Mouse (Mus musculus) embryonic fibroblast, embryonic 13.5 days (primary cell): ENCODE measurements around the gene Fam168b. TPM values are rescaled to one million over a fixed set of nuclear protein-coding genes. Genes with fewer than 3 reads are reported as not detected.

Experiments
- H3K27ac ChIP-seq: 2 replicates; pipeline ENCODE4 v1.5.1; 2012; ENCODE audit warnings: low read length, control low read depth, inconsistent platforms; ENCODE audit not compliant: insufficient read depth
- H3K4me1 ChIP-seq: 2 replicates; pipeline ENCODE4 v1.6.1; 2011; ENCODE audit warnings: low read length; ENCODE audit not compliant: control insufficient read depth, insufficient read depth
- H3K4me3 ChIP-seq: 2 replicates; pipeline ENCODE4 v1.5.1; 2011; ENCODE audit warnings: mild to moderate bottlenecking, control low read depth, low read length; ENCODE audit not compliant: insufficient read depth
- CTCF ChIP-seq: IDR thresholded peaks from 2 replicates; pipeline ENCODE4 v1.5.1; 2011; ENCODE audit warnings: mild to moderate bottlenecking, control low read depth, low read length, moderate library complexity, borderline replicate concordance; ENCODE audit not compliant: insufficient read depth
- POLR2A ChIP-seq: IDR thresholded peaks from 2 replicates; pipeline ENCODE4 v1.6.1; 2011; ENCODE audit warnings: low read depth, mild to moderate bottlenecking, control low read depth, low read length, moderate library complexity
- polyA plus RNA-seq: library from polyadenylated mRNA; stranded (reverse); fragments of >200 nt; gene quantifications from 2 replicates; pipeline ENCODE4 v1.2.4, GENCODE M21; 2011; ENCODE audit warnings: low read depth; ENCODE audit not compliant: missing spikeins, insufficient read length

Fam168b gene
- polyA plus RNA-seq, 1 experiment = 133 TPM

GRCm38 (mm10) chr1:34866815-34867573 is 24.1 kb upstream of the Fam168b start:
- Histone ChIP-seq H3K27ac (no peak overlapping the region), H3K4me3 (no peak overlapping the region), H3K4me1 (no peaks in the 10 kb centered on the region)
- TF ChIP-seq POLR2A = no peak
- TF ChIP-seq CTCF = peak; percentile 87

GRCm38 (mm10) chr1:34865866-34866265 is 23.0 kb upstream of the Fam168b start:
- no peaks in the 10 kb centered on the region for H3K4me1 ChIP-seq
- TF ChIP-seq POLR2A (no peak), CTCF (no peak)
- no peak overlapping the region for H3K27ac ChIP-seq
- no peak overlapping the region for H3K4me3 ChIP-seq

DNA sequence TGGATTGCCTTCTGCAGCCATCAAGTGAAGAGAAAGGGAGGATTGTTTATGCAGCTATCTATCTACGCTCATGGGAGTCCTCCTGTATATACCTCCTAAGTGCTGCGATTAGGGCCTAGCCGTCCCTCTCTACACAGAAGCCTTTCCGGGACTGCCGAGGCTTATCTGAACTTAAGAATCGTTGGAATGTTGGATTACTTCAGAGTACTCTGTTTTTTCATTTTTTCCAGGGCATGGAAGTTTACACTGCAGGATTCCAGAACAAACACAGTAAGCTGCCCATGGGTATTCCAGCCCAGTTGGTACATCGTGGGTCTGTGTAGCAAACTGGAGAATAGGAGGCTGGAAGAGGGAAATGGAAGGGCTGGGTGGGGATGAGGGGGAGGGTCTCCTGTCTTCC is 21.4 kb upstream of the Fam168b start:
- no peak overlapping the region for H3K4me3 ChIP-seq
- H3K4me1 ChIP-seq = no peaks in the 10 kb centered on the region
- H3K27ac ChIP-seq = no peak overlapping the region
- no peak for TF ChIP-seq CTCF
- no peak for TF ChIP-seq POLR2A

DNA sequence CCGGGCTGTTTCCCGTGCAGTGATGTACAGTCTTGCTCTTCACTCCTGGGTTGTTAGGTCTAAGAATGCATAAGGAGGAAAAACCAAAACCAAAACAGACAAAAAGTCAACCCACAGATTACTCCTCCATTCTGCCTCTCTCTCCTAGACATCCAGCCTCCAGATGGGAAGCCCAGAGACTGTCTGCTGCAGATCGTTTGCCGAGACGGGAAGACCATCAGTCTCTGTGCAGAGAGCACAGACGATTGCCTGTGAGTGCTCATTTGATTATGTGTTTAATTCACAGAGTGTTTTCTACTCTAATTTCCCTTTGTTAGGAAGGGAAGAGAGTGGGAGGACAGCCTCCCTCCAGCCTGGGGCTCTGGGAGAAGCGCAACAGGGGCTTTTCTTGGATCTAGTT is 20.5 kb upstream of the Fam168b start:
- H3K27ac ChIP-seq = no peak overlapping the region
- TF ChIP-seq POLR2A (no peak), CTCF (no peak)
- no peaks in the 10 kb centered on the region for H3K4me1 ChIP-seq
- no peak overlapping the region for H3K4me3 ChIP-seq

- Histone ChIP-seq H3K27ac (no peak overlapping the region), H3K4me1 (no peaks in the 10 kb centered on the region), H3K4me3 (no peak overlapping the region)
- TF ChIP-seq CTCF = no peak
- TF ChIP-seq POLR2A = no peak
Observed at GRCm38 (mm10) chr1:34862877-34863276, 20.0 kb upstream of the Fam168b start.

DNA sequence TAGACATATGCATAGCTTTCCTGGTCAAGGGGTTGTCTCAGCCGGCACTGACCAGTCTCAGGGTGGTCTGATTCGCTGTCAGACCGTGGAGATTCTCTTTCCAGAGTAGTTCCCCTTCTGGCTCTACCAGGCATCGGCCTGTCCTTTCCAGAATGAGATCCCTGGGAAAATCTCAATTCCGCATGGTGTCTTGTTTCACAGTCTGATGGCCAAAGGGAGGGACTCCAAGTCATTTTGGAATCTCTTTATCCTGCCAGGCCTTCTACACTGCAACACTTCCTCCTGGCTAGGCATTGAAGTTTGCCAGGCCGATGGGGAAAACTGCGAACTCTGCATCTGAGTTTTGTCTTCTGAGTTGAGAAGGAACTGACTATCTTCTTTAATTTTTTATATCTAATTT is 17.3 kb upstream of the Fam168b start:
- no peaks in the 10 kb centered on the region for H3K4me1 ChIP-seq
- H3K27ac ChIP-seq = no peak overlapping the region
- H3K4me3 ChIP-seq = no peak overlapping the region
- TF ChIP-seq POLR2A (no peak), CTCF (no peak)

GRCm38 (mm10) chr1:34859761-34860160 is 16.9 kb upstream of the Fam168b start:
- no peaks in the 10 kb centered on the region for H3K4me1 ChIP-seq
- no peak overlapping the region for H3K27ac ChIP-seq
- H3K4me3 ChIP-seq = no peak overlapping the region
- TF ChIP-seq POLR2A (no peak), CTCF (no peak)

GRCm38 (mm10) chr1:34858671-34859070 is 15.8 kb upstream of the Fam168b start:
- Histone ChIP-seq H3K4me1 (no peaks in the 10 kb centered on the region), H3K27ac (no peak overlapping the region), H3K4me3 (no peak overlapping the region)
- TF ChIP-seq POLR2A = no peak
- TF ChIP-seq CTCF = no peak

DNA sequence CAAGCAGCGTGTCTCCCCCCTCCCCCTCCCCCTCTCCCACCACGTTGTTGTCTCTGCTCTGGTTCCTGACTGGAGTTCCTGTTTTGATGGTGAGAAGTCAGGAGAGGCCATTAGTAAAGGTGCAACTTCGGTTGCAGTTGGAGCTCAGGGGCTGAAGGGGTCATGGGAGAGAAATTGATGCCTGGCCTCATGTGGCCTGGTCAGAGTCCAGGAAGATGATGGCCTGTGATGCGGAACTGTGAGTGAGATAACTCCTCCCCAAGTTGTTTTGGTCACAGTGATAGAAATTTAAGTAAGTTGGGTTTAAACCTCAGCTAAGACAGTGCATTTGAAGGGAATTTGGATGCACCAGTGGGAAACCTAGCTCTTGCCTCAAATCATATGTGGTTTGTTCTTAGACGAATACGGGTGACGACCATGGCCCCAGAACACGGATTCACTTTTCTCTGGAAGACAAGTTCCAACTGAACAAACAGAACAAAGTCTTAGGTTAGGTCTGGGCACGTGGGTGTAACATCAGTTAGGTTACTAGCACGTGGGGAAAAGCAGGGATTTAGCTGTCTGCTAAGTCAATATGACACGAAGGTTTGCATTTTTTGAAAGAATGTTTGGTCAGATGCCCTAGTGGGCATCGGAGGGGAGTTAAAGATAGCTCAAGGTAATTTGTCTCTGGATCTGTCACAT is 12.3 kb upstream of the Fam168b start:
- TF ChIP-seq CTCF = no peak
- no peak for TF ChIP-seq POLR2A
- Histone ChIP-seq H3K4me3 (no peak overlapping the region), H3K4me1 (peaks cover 2% of the 10 kb centered on the region), H3K27ac (no peak overlapping the region)

- TF ChIP-seq POLR2A (no peak), CTCF (no peak)
- peaks cover 2% of the 10 kb centered on the region for H3K4me1 ChIP-seq
- no peak overlapping the region for H3K27ac ChIP-seq
- H3K4me3 ChIP-seq = no peak overlapping the region
Observed at GRCm38 (mm10) chr1:34853786-34854185, 10.9 kb upstream of the Fam168b start.
